Mouse (Mus musculus): ENCODE measurements around the gene Vmn2r65. TPM values are rescaled to one million over a fixed set of nuclear protein-coding genes. Genes with fewer than 3 reads are reported as not detected.

Vmn2r65 gene
- not detected in 2 replicates for polyA plus RNA-seq (2015; fragmentation: Nextera tagmentation; extraction: Ambion mirVana)

GRCm38 (mm10) chr7:84964015-84964414, at the start of gene Vmn2r65:
TSS of gene Vmn2r65 (minus strand) at chr7:84964115.
- WGBS, result 56% methylated on average over 1 of the region's 1 CpGs
- Histone ChIP-seq H3K27me3 (replicated peaks) (no peaks in the 10 kb centered on the region), H3K9ac (replicated peaks) (no peak within 1 kb of the TSS), H3K4me3 (replicated peaks) (no peak within 1 kb of the TSS), H3K27ac (replicated peaks) (no peak within 1 kb of the TSS), H3K9me3 (replicated peaks) (no peaks in the 10 kb centered on the region), H3K4me2 (no peak within 1 kb of the TSS), H3K4me1 (no peaks in the 10 kb centered on the region), H3K36me3 (no peaks in the 10 kb centered on the region)
- ATAC-seq (ENCODE audit: low FRiP score), result no peak

- Histone ChIP-seq H3K4me2 (no peak within 1 kb of the TSS), H3K27ac (replicated peaks) (no peak within 1 kb of the TSS), H3K27me3 (replicated peaks) (no peaks in the 10 kb centered on the region), H3K9me3 (replicated peaks) (no peaks in the 10 kb centered on the region), H3K9ac (replicated peaks) (no peak within 1 kb of the TSS), H3K36me3 (no peaks in the 10 kb centered on the region), H3K4me1 (no peaks in the 10 kb centered on the region), H3K4me3 (replicated peaks) (no peak within 1 kb of the TSS)
- WGBS, result 91% methylated on average over 1 of the region's 1 CpGs
- no peak for ATAC-seq (ENCODE audit: low FRiP score)
These were observed 48.3 kb upstream of the Vmn2r65 start, which contains the start of gene Vmn2r66 for GRCm38 (mm10) chr7:85012168-85012567. TSS of gene Vmn2r66 (minus strand) at chr7:85012268.

GRCm38 (mm10) chr7:84996694-84997093, 32.8 kb upstream of the Vmn2r65 start:
- Histone ChIP-seq H3K27me3 (replicated peaks) (no peaks in the 10 kb centered on the region), H3K27ac (replicated peaks) (no peak overlapping the region), H3K4me3 (replicated peaks) (no peak overlapping the region), H3K9ac (replicated peaks) (no peak overlapping the region), H3K4me2 (no peak overlapping the region), H3K36me3 (no peaks in the 10 kb centered on the region), H3K4me1 (no peaks in the 10 kb centered on the region), H3K9me3 (replicated peaks) (no peaks in the 10 kb centered on the region)
- ATAC-seq (ENCODE audit: low FRiP score), result no peak
- WGBS, result 78% methylated on average over 2 of the region's 2 CpGs

Other genes starting within 250 kb of the Vmn2r65 start
- gene Olfr291, start 110.6 kb downstream of the Vmn2r65 start, polyA plus RNA-seq (2015; fragmentation: Nextera tagmentation; extraction: Ambion mirVana), result not detected in 2 replicates
- gene Vmn2r66, start 48.2 kb upstream of the Vmn2r65 start, polyA plus RNA-seq (2015; fragmentation: Nextera tagmentation; extraction: Ambion mirVana), result not detected in 2 replicates
- not detected in 2 replicates for gene Vmn2r67, start 191.9 kb upstream of the Vmn2r65 start, polyA plus RNA-seq (2015; fragmentation: Nextera tagmentation; extraction: Ambion mirVana)

Data from neural tube, embryonic 15.5 days (tissue).